Mouse (Mus musculus): ENCODE measurements around the gene Tmem231. TPM values are rescaled to one million over a fixed set of nuclear protein-coding genes. Genes with fewer than 3 reads are reported as not detected.

Gene Tmem231
- polyA plus RNA-seq, 1 experiment from 2014 or later = 12.8 TPM

DNA sequence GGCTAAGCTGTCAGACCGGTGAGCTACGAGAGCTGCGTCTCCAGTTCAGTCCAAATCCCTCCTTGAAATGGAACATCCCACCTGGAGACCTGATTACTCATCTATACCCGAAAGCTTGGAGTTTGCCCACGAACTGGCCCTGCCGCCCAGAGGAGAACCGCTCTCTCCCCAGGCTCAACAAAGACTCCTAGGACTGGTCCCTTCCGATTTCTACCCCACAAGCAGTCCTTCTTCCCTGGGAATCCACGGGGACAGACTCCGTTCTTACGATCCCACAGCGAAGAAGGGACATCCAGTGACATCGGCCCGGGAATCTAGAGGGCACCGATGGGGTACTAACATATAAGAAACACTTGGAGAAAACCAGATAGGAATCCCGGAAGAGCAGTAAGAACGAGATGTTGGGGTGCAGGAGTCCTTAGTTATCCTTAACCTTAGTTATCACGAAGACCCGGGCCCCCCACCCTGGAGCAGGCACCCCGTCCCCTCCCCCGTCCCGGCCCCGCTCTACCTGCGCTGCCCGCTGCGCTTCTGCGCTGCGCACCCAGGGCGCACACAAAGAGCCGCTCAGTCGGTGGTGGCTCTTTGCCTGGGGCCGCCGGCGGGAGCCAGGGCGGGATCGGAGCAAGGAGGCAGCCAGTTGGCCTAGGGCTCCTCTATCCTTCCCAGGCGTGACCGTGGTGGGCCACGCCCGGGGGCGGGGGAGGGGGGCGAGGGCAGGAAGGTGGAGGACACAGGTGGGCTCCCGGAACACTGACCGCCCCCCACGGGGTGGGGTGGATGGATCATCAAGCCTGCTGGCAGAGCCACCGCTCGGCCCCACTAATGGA is 23.8 kb downstream of the Tmem231 start, which contains the start of gene Chst5:
TSS of gene Chst5 (minus strand) at position 827 of the 830 bp plus-strand sequence.
- ATAC-seq (replicated peaks; ENCODE audit: low FRiP score, low TSS enrichment, low read depth) (peak; percentile 33; the same call in 1 of the 2 replicates), DNase-seq (ENCODE audit: low spot score) (peak; percentile 71)
- H3K9me3 ChIP-seq (ENCODE audit: control insufficient read depth, low read length) = no peaks in the 10 kb centered on the region
- H3K36me3 ChIP-seq (ENCODE audit: control insufficient read depth, insufficient read depth, low read length) = no peaks in the 10 kb centered on the region
- no peak within 1 kb of the TSS for H3K27ac ChIP-seq (ENCODE audit: low read depth)
- 4% methylated on average over 46 of the region's 47 CpGs for WGBS
- peak within 1 kb of the TSS; percentile 37 for H3K4me3 ChIP-seq (ENCODE audit: low read depth, low read length)
- H3K27me3 ChIP-seq (replicated peaks; ENCODE audit: control insufficient read depth, insufficient read depth, low read length) = peaks cover 20% of the 10 kb centered on the region
- H3K9ac ChIP-seq (ENCODE audit: low read length) = peak within 1 kb of the TSS; percentile 40
- H3K4me1 ChIP-seq (replicated peaks; ENCODE audit: control insufficient read depth, insufficient read depth, low read length) = 0 out of 2 replicates have a peak, but pooled peaks cover 4% of the 10 kb centered on the region
- H3K4me2 ChIP-seq (ENCODE audit: low read length) = peak within 1 kb of the TSS; percentile 78

DNA sequence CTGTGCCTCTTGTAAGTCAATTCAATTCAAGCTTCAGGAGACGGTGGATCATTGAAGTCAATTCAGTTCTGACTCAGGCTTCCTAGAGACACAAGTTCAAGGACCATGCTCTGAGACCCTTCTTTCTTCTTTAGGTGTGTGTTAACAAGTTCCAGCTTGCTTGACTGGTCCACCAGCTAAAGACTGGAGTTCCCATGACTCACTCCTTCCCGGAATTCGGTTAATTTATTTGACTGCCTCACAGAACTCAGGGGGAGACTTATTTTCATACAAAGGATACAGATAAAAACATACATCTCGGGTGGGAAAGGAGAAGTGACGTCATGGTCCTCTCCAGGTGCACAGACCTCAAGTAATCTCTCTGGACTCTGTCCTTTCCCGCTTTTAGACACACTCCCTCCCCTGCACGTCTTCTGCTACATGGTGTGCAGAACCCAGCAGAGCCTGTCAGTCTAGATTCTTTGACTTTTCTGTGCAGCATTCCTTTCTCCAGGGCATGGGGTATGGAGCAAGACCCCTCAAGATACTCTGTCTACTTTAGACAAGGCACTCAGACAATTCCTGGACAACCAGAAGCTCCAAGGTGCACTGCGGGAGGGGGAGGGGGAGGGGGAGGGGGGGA is 28.1 kb downstream of the Tmem231 start:
- H3K27ac ChIP-seq (ENCODE audit: low read depth) = no peak overlapping the region
- no peaks in the 10 kb centered on the region for H3K36me3 ChIP-seq (ENCODE audit: control insufficient read depth, insufficient read depth, low read length)
- no peaks in the 10 kb centered on the region for H3K9me3 ChIP-seq (ENCODE audit: control insufficient read depth, low read length)
- no peak overlapping the region for H3K9ac ChIP-seq (ENCODE audit: low read length)
- ATAC-seq (replicated peaks; ENCODE audit: low FRiP score, low TSS enrichment, low read depth) (peak; percentile 60; the same call in 1 of the 2 replicates), DNase-seq (ENCODE audit: low spot score) (peak; percentile 54)
- no peak overlapping the region for H3K4me3 ChIP-seq (ENCODE audit: low read depth, low read length)
- 57% methylated on average over 8 of the region's 8 CpGs for WGBS
- 0 out of 2 replicates have a peak, but pooled peaks cover 4% of the 10 kb centered on the region for H3K4me1 ChIP-seq (replicated peaks; ENCODE audit: control insufficient read depth, insufficient read depth, low read length)
- no peak overlapping the region for H3K4me2 ChIP-seq (ENCODE audit: low read length)
- H3K27me3 ChIP-seq (replicated peaks; ENCODE audit: control insufficient read depth, insufficient read depth, low read length) = peaks cover 12% of the 10 kb centered on the region; the same call in 1 of the 2 replicates

DNA sequence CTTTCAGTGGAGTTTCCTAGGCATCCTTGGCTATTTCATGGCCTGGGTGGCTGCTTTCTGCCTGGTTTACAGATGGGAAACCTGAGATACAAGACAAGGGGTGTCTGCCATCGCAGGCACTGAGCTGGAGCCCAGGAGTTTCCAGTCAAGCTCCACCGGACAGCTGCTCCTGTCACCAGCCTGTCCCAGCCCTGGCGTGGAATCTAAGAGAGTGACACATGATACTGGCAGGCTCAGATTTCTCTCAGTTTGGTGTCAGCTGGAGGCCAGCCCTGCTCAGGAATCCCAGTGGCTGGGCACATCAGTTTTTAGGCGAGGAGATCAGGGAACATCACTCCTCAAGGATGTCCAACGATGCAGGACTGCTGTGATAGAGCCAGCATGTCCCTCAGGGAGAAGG is 31.6 kb downstream of the Tmem231 start:
- no peak overlapping the region for H3K4me3 ChIP-seq (ENCODE audit: low read depth, low read length)
- H3K4me1 ChIP-seq (replicated peaks; ENCODE audit: control insufficient read depth, insufficient read depth, low read length) = no peaks in the 10 kb centered on the region
- WGBS = 36% methylated on average over 5 of the region's 5 CpGs
- H3K4me2 ChIP-seq (ENCODE audit: low read length) = no peak overlapping the region
- H3K9me3 ChIP-seq (ENCODE audit: control insufficient read depth, low read length) = no peaks in the 10 kb centered on the region
- DNase-seq (ENCODE audit: low spot score) = no peak
- no peaks in the 10 kb centered on the region for H3K27me3 ChIP-seq (replicated peaks; ENCODE audit: control insufficient read depth, insufficient read depth, low read length)
- ATAC-seq (replicated peaks; ENCODE audit: low FRiP score, low TSS enrichment, low read depth) = no peak
- H3K9ac ChIP-seq (ENCODE audit: low read length) = no peak overlapping the region
- no peak overlapping the region for H3K27ac ChIP-seq (ENCODE audit: low read depth)
- no peaks in the 10 kb centered on the region for H3K36me3 ChIP-seq (ENCODE audit: control insufficient read depth, insufficient read depth, low read length)

DNA sequence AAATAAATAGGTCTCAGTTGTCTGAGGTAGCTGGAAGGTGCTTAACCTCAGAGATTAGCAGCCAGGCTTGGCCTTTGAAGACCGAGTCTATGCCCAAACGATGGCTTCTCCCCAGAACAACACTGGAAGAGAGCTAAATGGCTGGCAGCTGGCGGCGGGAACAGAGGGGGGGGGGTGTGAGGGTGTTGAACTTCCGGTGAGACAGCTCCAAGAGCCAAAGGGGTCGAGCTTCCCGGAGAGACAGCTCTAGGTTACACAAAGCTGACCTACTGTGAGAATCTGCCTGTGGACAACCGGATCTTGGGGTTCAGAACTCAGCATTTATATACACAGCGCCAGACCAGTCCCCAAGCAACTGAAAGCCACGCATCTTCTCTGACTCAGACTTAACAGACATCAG is 35.1 kb downstream of the Tmem231 start:
- ATAC-seq (replicated peaks; ENCODE audit: low FRiP score, low TSS enrichment, low read depth) (no peak), DNase-seq (ENCODE audit: low spot score) (no peak)
- Histone ChIP-seq H3K4me2 (ENCODE audit: low read length) (no peak overlapping the region), H3K27me3 (replicated peaks; ENCODE audit: control insufficient read depth, insufficient read depth, low read length) (no peaks in the 10 kb centered on the region), H3K27ac (ENCODE audit: low read depth) (no peak overlapping the region), H3K36me3 (ENCODE audit: control insufficient read depth, insufficient read depth, low read length) (no peaks in the 10 kb centered on the region), H3K4me3 (ENCODE audit: low read depth, low read length) (no peak overlapping the region), H3K4me1 (replicated peaks; ENCODE audit: control insufficient read depth, insufficient read depth, low read length) (no peaks in the 10 kb centered on the region), H3K9me3 (ENCODE audit: control insufficient read depth, low read length) (no peaks in the 10 kb centered on the region), H3K9ac (ENCODE audit: low read length) (no peak overlapping the region)
- 39% methylated on average over 10 of the region's 10 CpGs for WGBS

DNA sequence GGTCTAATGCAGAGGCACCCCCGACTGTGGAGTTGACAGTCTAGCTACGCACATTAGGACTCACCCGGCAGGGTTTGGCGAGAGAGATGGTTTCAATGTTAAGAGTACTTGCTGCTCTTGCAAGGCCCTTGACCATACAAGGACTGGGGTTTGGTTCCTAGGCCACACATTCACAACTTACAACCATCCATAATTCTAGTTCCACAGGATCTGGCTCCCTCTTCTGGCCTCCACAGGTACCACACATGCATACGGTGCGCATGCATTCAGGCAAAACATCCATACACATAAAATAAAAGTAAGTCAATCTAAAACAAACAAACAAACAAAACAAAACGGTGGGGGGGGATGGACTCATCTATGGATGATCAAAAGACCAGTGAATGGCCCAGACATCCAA is 38.7 kb downstream of the Tmem231 start:
- Histone ChIP-seq H3K36me3 (ENCODE audit: control insufficient read depth, insufficient read depth, low read length) (no peaks in the 10 kb centered on the region), H3K27me3 (replicated peaks; ENCODE audit: control insufficient read depth, insufficient read depth, low read length) (peaks cover 18% of the 10 kb centered on the region), H3K9me3 (ENCODE audit: control insufficient read depth, low read length) (no peaks in the 10 kb centered on the region), H3K4me1 (replicated peaks; ENCODE audit: control insufficient read depth, insufficient read depth, low read length) (peaks cover 6% of the 10 kb centered on the region; the same call in 1 of the 2 replicates), H3K9ac (ENCODE audit: low read length) (no peak overlapping the region), H3K4me3 (ENCODE audit: low read depth, low read length) (no peak overlapping the region), H3K4me2 (ENCODE audit: low read length) (no peak overlapping the region), H3K27ac (ENCODE audit: low read depth) (no peak overlapping the region)
- DNase-seq (ENCODE audit: low spot score) (no peak), ATAC-seq (replicated peaks; ENCODE audit: low FRiP score, low TSS enrichment, low read depth) (no peak)
- WGBS = 89% methylated on average over 7 of the region's 7 CpGs

DNA sequence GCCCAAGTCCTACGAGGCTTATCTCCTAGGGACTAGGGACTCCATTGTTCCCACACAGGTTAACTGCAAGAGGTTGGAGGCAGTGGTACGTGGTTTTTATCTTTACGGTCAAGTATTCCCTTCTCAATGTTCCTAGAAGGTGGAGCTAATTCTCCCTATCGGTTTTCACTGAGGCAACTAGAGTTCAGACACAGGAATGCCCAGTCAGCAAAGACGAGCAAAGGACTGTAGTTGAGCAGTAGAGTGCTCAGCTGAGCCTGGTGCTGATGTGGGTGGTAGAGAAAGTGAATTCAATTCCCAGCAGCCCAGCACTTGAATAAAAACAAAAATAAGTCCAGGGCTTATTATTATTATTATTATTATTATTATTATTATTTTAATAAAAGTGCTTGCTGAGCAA is 41.1 kb downstream of the Tmem231 start:
- H3K27ac ChIP-seq (ENCODE audit: low read depth) = no peak overlapping the region
- 58% methylated on average over 5 of the region's 5 CpGs for WGBS
- H3K4me1 ChIP-seq (replicated peaks; ENCODE audit: control insufficient read depth, insufficient read depth, low read length) = peaks cover 7% of the 10 kb centered on the region
- no peaks in the 10 kb centered on the region for H3K9me3 ChIP-seq (ENCODE audit: control insufficient read depth, low read length)
- no peak overlapping the region for H3K9ac ChIP-seq (ENCODE audit: low read length)
- no peak overlapping the region for H3K4me3 ChIP-seq (ENCODE audit: low read depth, low read length)
- DNase-seq (ENCODE audit: low spot score) (no peak), ATAC-seq (replicated peaks; ENCODE audit: low FRiP score, low TSS enrichment, low read depth) (no peak)
- H3K4me2 ChIP-seq (ENCODE audit: low read length) = no peak overlapping the region
- no peaks in the 10 kb centered on the region for H3K36me3 ChIP-seq (ENCODE audit: control insufficient read depth, insufficient read depth, low read length)
- H3K27me3 ChIP-seq (replicated peaks; ENCODE audit: control insufficient read depth, insufficient read depth, low read length) = peaks cover 29% of the 10 kb centered on the region

DNA sequence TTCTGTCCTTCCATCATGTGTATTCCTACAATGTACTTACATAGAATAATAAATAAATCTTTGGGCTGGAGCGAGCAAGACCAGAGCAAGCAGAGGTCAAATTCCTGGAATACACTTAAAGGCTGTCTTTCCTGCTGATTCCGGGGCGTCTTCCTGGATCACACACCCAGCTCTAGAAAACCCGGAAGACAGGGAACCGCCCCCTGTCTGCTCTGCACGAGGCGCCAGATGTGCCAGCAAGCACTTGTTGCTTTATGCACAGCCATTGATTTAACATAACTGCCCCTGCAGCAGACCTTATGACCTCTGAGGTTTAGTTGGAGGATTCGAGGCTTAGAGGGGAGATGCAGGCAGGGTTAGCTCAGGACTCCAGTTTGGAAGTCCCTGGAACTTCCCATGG is 41.7 kb downstream of the Tmem231 start:
- no peak overlapping the region for H3K9ac ChIP-seq (ENCODE audit: low read length)
- no peaks in the 10 kb centered on the region for H3K9me3 ChIP-seq (ENCODE audit: control insufficient read depth, low read length)
- no peaks in the 10 kb centered on the region for H3K36me3 ChIP-seq (ENCODE audit: control insufficient read depth, insufficient read depth, low read length)
- H3K4me1 ChIP-seq (replicated peaks; ENCODE audit: control insufficient read depth, insufficient read depth, low read length) = peaks cover 7% of the 10 kb centered on the region
- H3K4me3 ChIP-seq (ENCODE audit: low read depth, low read length) = no peak overlapping the region
- WGBS = 16% methylated on average over 8 of the region's 8 CpGs
- peaks cover 29% of the 10 kb centered on the region for H3K27me3 ChIP-seq (replicated peaks; ENCODE audit: control insufficient read depth, insufficient read depth, low read length)
- ATAC-seq (replicated peaks; ENCODE audit: low FRiP score, low TSS enrichment, low read depth) = no peak
- no peak overlapping the region for H3K27ac ChIP-seq (ENCODE audit: low read depth)
- DNase-seq (ENCODE audit: low spot score) = peak; percentile 60
- H3K4me2 ChIP-seq (ENCODE audit: low read length) = no peak overlapping the region

DNA sequence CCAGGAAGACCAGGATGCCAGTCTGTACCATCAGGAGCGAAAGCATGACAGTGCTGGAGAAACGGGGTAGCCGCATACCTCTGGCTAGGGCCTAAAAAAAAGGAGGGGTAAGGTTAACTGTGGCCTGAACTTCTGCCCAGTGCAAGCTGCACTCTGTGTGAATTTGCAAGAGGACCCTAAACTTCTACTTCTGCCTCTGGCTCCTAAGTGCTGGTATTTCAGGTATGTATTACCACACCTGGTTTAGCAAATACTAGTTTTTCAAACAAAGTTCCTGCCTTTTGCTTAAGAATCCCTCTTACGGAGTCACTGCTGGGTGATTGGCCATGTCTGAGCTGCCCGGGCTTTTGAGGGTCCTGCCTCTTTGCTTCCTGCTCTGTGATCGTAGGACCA is 42.8 kb downstream of the Tmem231 start:
- H3K4me2 ChIP-seq (ENCODE audit: low read length) = no peak overlapping the region
- ATAC-seq (replicated peaks; ENCODE audit: low FRiP score, low TSS enrichment, low read depth) (no peak), DNase-seq (ENCODE audit: low spot score) (no peak)
- peaks cover 29% of the 10 kb centered on the region for H3K27me3 ChIP-seq (replicated peaks; ENCODE audit: control insufficient read depth, insufficient read depth, low read length)
- WGBS = 56% methylated on average over 6 of the region's 6 CpGs
- no peaks in the 10 kb centered on the region for H3K36me3 ChIP-seq (ENCODE audit: control insufficient read depth, insufficient read depth, low read length)
- no peaks in the 10 kb centered on the region for H3K9me3 ChIP-seq (ENCODE audit: control insufficient read depth, low read length)
- no peak overlapping the region for H3K27ac ChIP-seq (ENCODE audit: low read depth)
- no peak overlapping the region for H3K4me3 ChIP-seq (ENCODE audit: low read depth, low read length)
- H3K9ac ChIP-seq (ENCODE audit: low read length) = no peak overlapping the region
- H3K4me1 ChIP-seq (replicated peaks; ENCODE audit: control insufficient read depth, insufficient read depth, low read length) = peaks cover 7% of the 10 kb centered on the region
